Mouse (Mus musculus): Measurements from ENCODE around the gene Hacd3.

The Hacd3 gene

GRCm38 (mm10) chr9:64951161-64951657 is 70.3 kb downstream of the Hacd3 start, which contains the start of gene Slc24a1:
Gene Slc24a1, minus strand, starts transcription at chr9:64951607.
- DNase-seq: no peak

GRCm38 (mm10) chr9:64947483-64948095 is 73.9 kb downstream of the Hacd3 start:
- DNase-seq: no peak

- DNase-seq: no peak
Observed at GRCm38 (mm10) chr9:64943997-64944396, 77.5 kb downstream of the Hacd3 start.

GRCm38 (mm10) chr9:64941650-64942049 is 79.8 kb downstream of the Hacd3 start:
- DNase-seq: no peak

DNA sequence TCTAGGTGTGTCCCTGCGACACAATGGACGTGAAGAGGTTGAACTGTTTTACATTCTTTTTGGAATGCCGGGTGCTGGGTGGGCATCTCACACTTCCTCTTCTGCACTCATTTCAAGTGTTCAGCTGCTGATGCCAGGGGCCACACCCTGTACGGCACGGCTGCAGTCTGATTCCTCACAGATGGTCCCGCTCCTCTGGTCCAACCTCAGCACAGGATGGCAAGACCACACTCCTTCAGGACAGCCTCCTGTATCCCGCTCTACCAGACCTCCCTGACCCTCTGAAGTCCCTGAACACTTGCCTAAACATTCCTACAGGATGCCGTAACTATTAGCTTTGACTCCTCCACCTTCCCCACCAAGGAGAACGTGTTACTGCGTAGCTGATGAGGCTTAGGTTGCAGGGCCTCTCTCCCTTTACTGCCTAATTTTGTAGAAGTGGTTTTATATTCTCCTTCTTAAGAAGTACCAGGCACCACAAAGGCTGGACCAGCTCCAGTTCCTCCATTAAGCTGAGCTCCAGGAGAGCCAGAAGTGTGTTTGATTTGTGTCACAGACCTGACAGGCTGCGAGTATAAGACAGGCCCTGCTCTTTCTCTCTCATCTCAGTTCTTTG is 80.7 kb downstream of the Hacd3 start:
- DNase-seq: no peak

GRCm38 (mm10) chr9:64939790-64940189 is 81.7 kb downstream of the Hacd3 start:
- no peak for DNase-seq

DNA sequence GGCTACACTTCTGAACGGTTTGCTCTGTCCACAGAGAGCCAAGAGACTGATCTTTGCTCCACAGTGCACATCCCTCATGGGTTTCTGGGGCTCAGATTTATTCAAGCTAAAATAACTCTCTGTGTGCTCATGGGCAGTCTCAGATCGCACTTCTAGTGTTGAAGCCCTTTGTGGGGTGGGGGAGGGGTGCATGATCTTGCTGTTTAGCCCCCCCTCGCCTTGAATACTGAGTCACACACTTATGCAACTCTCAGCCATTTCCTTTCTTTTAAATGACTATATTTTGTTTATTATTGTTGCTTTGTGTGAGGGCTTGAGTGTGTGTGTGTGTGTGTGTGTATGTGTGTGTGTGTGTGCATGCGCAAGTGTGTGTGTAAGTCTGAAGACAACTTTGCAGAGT is 82.2 kb downstream of the Hacd3 start:
- DNase-seq: no peak

DNA sequence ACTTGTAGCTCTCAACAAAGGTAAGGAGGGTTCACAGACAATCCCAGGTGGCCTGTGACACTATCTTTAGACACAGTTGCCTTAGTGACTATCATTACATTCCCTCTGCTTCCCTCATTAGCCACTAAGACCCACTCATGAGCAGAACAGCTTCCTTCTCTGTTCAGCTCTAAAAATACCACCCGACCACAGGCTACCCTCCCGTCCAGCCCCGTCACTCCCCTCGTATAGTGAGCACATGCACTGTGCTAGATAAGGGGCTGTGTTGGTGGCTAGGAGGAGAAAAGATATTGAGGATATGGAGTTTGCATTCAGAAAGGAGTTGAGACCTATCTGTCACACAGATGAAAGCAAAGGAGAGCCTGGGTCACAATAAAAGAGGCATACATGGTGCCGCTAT is 83.0 kb downstream of the Hacd3 start:
- DNase-seq: no peak

DNA sequence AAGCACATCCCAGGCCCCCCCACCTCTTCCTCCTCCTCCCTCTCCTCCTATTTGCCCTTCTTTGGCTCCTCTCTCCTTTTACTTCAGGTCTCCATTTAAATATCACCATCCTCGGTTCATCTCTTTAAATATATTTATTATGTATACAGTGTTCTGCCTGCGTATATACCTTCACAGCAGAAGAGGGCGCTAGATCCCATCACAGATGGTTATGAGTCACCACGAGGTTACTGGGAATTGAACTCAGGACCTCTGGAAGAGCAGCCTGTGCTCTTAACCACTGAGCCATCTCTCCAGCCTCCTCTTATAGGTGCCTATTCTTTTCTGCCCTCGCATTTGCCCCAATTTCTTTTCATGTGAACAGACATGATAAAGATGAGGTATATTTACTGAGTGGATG is 84.0 kb downstream of the Hacd3 start:
- no peak for DNase-seq
